Mouse (Mus musculus) E14TG2a.4 (cell line): ENCODE measurements around the gene Morc1.

ENCODE experiments used
- CTCF ChIP-seq: conservative IDR thresholded peaks from 2 replicates; pipeline ENCODE4 v1.5.1; 2014; ENCODE audit warnings: low read length
- POU5F1 ChIP-seq: IDR thresholded peaks from 2 replicates; pipeline ENCODE4 v1.6.1; 2014; ENCODE audit warnings: low read length, borderline replicate concordance

GRCm38 (mm10) chr16:48620510-48620909, 189.5 kb downstream of the Morc1 start:
- no peak for TF ChIP-seq CTCF
- TF ChIP-seq POU5F1, result no peak
